Mouse (Mus musculus): ENCODE measurements around the gene S100a10. TPM values are rescaled to one million over a fixed set of nuclear protein-coding genes. Genes with fewer than 3 reads are reported as not detected.

S100a10 gene
- total RNA-seq, 2 experiments from 2014 or later = 29.0 to 61.7 TPM

- intact Hi-C loops (cut with DNase I) = no loop called here
- TF ChIP-seq CTCF (IDR thresholded peaks at IDR 0.05) = no peak
- DNase-seq = no peak
- Histone ChIP-seq H3K4me3 (no peak overlapping the region), H3K27ac (peak overlapping the region; percentile 58; the same call in 1 of the 2 replicates)
Observed at GRCm38 (mm10) chr3:93548541-93549266, 6.2 kb upstream of the S100a10 start.

DNA sequence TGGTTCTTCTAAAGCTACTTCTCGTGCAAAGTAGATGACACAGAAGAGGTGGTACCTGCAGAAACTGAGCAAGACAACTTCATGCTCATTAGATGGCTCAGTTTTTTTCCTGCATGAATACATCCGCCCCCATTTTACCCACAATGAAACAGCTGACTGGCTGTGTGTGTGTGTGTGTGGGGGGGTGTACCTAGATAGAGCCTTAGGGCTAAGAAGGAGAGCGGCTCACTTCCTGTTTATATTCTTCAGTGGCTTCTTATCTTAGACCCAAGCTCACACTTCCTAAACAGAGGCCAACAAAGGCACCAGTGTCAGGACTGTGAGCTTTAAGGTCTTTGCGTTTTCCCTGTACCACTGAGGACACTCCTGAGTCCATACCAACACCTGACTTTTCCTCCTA is 4.9 kb upstream of the S100a10 start:
- H3K4me3 ChIP-seq = no peak overlapping the region
- intact Hi-C loops (cut with DNase I) = no loop called here
- TF ChIP-seq CTCF (IDR thresholded peaks at IDR 0.05) = no peak
- no peak for DNase-seq
- no peak overlapping the region for H3K27ac ChIP-seq

- no peak for DNase-seq
- TF ChIP-seq CTCF (IDR thresholded peaks at IDR 0.05) = no peak
- Histone ChIP-seq H3K4me3 (no peak overlapping the region), H3K27ac (peak overlapping the region; percentile 35; the same call in 1 of the 2 replicates)
- intact Hi-C loops (cut with DNase I) = no loop called here
Observed at GRCm38 (mm10) chr3:93551950-93552901, 2.7 kb upstream of the S100a10 start.

DNA sequence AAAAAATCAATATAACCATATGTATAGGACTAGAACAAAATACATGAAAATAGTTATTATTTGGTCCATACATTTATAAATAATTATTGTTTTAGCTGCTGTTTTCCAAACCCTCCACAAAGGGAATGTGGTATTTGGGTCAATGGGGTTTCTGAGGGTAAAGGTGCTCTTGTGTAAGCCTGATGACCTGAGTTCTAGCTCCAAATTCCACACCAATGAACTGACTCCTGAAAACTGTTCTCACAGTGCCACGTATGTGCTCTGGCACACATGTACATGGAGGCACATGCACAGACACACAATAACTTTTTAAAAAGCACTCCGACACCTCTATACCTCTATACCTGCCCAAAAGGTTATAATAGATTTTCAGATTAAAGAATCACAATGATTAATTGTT is 1.6 kb upstream of the S100a10 start:
- no peak for TF ChIP-seq CTCF (IDR thresholded peaks at IDR 0.05)
- DNase-seq = no peak
- intact Hi-C loops (cut with DNase I) = no loop called here
- no peak overlapping the region for H3K4me3 ChIP-seq
- H3K27ac ChIP-seq = peak overlapping the region; percentile 94

DNA sequence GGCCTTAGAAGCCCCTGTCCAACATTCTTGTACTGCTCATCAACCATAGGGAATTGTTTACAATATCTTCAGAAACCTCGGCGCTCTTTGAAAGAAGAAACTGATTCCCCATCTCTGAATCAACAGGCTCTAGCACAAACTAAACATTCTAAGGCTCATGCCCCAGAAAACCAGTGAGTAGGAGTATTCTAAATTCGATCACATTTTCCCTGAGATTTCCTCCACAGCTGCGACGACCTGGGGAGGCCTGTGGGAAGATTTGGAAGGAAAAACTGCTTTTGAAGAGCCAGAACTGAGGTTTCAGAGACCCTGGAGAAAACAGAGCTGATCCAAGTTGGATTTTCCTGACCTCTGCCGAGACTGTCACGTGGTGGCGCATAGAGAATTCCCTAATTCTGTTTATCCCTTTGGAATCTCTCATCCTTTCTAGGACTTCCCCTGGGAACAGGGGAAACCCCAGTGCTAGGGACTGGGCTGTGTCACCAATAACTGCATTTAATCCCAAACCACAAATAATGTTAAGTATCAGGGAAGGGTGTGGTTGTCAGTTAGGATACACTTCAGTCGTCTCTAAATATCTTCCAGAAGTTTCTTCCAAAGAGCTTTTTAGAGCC is 1.0 kb upstream of the S100a10 start:
- DNase-seq = peak; percentile 47
- Histone ChIP-seq H3K4me3 (peak overlapping the region; percentile 80), H3K27ac (peak overlapping the region; percentile 94)
- intact Hi-C loops (cut with DNase I) = no loop called here
- TF ChIP-seq CTCF (IDR thresholded peaks at IDR 0.05) = no peak

DNA sequence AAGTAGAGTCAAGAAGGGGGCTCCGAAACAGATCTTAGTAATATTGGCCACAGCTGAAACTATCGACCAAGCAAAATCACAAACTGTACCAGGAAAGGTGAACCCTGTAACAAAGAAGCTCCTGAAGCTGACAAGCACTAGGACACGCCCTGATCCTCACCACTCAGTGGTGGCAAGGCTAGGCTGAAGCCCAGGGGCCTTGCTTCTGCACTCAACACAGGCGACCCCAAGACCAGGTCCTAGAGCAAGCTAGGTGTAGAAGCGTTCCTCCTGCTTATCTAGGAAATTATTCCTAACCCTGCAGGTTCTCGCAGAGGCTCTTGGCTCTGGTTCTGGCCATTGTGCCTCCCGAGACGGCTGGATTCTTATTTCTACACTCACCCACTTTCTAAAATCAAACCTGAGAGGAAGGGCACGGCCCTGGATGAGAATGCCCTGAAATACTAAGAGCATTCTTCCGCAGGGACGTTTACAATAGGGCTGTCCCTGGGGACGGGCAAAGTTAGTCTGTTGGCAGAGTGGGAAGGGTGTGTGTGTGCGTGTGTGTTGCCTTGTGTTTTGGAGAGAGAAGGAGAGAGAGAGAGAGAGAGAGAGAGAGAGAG is 400 bp upstream of the S100a10 start:
- intact Hi-C loops (cut with DNase I) = no loop called here
- H3K4me3 ChIP-seq = peak overlapping the region; percentile 80
- H3K27ac ChIP-seq = peak overlapping the region; percentile 94
- TF ChIP-seq CTCF (IDR thresholded peaks at IDR 0.05) = no peak
- DNase-seq = peak; percentile 26

- Histone ChIP-seq H3K4me3 (peak overlapping the region; percentile 80), H3K27ac (peak overlapping the region; percentile 94)
- intact Hi-C loops (cut with DNase I) = loop anchor here (1.0 kb wide), 1 partner anchor 11 kb away; no protein-coding TSS in a partner anchor
- peak; percentile 70 for DNase-seq
- TF ChIP-seq CTCF (IDR thresholded peaks at IDR 0.05) = no peak
Observed at GRCm38 (mm10) chr3:93555878-93556254, 986 bp downstream of the S100a10 start.

DNA sequence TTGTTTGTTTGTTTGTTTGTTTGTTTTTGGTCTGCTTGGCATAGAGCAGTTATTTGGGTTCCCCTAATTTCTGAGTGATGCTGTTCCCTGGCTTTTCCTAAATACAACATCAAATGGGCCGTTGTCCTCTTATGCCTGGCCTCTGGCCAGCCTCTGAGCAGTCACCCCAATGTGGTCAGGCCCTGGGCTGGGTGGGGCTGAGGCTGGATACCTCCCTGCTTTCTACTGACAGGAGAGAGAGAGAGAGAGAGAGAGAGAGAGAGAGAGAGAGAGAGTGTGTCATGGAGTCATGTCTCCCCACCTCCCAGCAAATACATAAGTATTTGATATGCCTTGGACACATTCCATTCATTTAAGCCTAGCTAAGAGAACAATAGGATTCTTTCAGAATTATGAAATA is 1.7 kb downstream of the S100a10 start:
- Histone ChIP-seq H3K4me3 (peak overlapping the region; percentile 80), H3K27ac (peak overlapping the region; percentile 94)
- peak; percentile 42 for DNase-seq
- no peak for TF ChIP-seq CTCF (IDR thresholded peaks at IDR 0.05)
- intact Hi-C loops (cut with DNase I) = loop anchor here (1.0 kb wide), 1 partner anchor 11 kb away; no protein-coding TSS in a partner anchor

DNA sequence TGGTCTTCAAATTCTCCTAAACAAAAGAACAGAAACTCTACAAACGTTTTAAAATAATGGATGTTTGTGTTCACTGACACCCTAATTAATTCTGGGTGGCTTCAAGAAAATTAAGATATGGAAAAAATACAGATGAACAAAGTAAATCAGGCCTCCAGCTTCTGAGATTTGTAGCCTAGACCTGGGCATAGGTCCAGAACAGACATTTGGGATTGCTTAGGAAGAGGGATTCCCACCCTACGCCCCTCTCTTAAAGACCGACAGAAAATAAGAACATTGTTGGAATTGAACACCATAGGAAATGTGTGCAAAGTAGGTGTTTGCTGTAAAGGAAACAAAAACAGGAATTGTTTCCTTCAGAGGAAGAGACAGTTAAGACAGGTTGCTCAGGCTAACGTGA is 2.6 kb downstream of the S100a10 start:
- Histone ChIP-seq H3K27ac (peak overlapping the region; percentile 94), H3K4me3 (peak overlapping the region; percentile 80)
- no peak for TF ChIP-seq CTCF (IDR thresholded peaks at IDR 0.05)
- DNase-seq = no peak
- intact Hi-C loops (cut with DNase I) = no loop called here

GRCm38 (mm10) chr3:93559961-93560360 is 5.1 kb downstream of the S100a10 start:
- TF ChIP-seq CTCF (IDR thresholded peaks at IDR 0.05) = no peak
- DNase-seq = no peak
- intact Hi-C loops (cut with DNase I) = no loop called here
- no peak overlapping the region for H3K27ac ChIP-seq
- H3K4me3 ChIP-seq = peak overlapping the region; percentile 80

GRCm38 (mm10) chr3:93562372-93562771 is 7.5 kb downstream of the S100a10 start:
- no peak for TF ChIP-seq CTCF (IDR thresholded peaks at IDR 0.05)
- DNase-seq = no peak
- Histone ChIP-seq H3K27ac (no peak overlapping the region), H3K4me3 (no peak overlapping the region)
- intact Hi-C loops (cut with DNase I) = no loop called here

GRCm38 (mm10) chr3:93563216-93563615 is 8.3 kb downstream of the S100a10 start:
- no peak overlapping the region for H3K4me3 ChIP-seq
- TF ChIP-seq CTCF (IDR thresholded peaks at IDR 0.05) = no peak
- DNase-seq = no peak
- intact Hi-C loops (cut with DNase I) = no loop called here
- H3K27ac ChIP-seq = no peak overlapping the region
